Mouse (Mus musculus): ENCODE data around the gene Grik3.

DNA sequence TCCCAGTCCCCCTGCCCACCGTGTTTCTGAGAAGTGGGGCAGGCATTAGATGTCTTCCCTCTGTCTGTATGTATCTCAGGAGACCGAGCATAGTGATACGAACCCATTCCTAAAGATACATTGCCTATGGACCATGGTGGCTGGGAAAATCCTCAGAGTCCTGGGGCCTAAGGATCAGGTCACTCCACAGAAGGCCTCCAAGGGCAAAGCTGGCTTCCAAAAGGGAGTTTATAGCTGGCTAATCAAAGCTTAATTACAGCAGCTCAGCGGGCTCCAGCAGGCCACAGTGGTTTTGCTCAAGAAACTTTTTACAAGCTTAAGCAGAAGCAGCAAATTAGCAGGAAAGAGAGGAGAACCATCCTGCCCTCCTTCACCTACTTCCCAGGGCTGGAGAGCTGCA lies 237.1 kb downstream of the Grik3 start:
- TF ChIP-seq POLR2A (IDR thresholded peaks at IDR 0.05; ENCODE audit: extremely low read depth, insufficient read depth, low read length) = no peak
- no peak for TF ChIP-seq CTCF (IDR thresholded peaks at IDR 0.05; ENCODE audit: extremely low read depth, insufficient read depth, low read length)

All from cortical plate, adult 2 months (tissue).